Mouse (Mus musculus): ENCODE results near the gene Arhgap25.

- no peak for TF ChIP-seq CTCF (conservative IDR thresholded peaks at IDR 0.05; ENCODE audit: low read length)
- TF ChIP-seq POU5F1 (IDR thresholded peaks at IDR 0.05; ENCODE audit: borderline replicate concordance, low read length): no peak
- no peak for TF ChIP-seq NANOG (IDR thresholded peaks at IDR 0.05; ENCODE audit: borderline replicate concordance, low read length)
These were observed 15.2 kb downstream of the Arhgap25 start for GRCm38 (mm10) chr6:87517753-87518409.

Measured in E14TG2a.4 (cell line).